Mouse (Mus musculus) neural tube, embryonic 13.5 days (tissue): ENCODE data around the gene Ccl17. TPM values are rescaled to one million over a fixed set of nuclear protein-coding genes. Genes with fewer than 3 reads are reported as not detected.

Experiments
- ATAC-seq: fragments of 200-750 bp; cut with Nextera tagmentation; 2 replicates; pipeline ENCODE4 v1.8.0; 2017; ENCODE audit warnings: low read depth, mild to moderate bottlenecking, moderate TSS enrichment, moderate library complexity
- H3K27ac ChIP-seq: fragments of 300-500 bp; sonication (generic); replicated peaks from 2 replicates; pipeline ENCODE4 v1.5.1; 2015; ENCODE audit warnings: moderate library complexity, mild to moderate bottlenecking, inconsistent platforms
- H3K27me3 ChIP-seq: fragments of 300-500 bp; sonication (generic); 2 replicates; pipeline ENCODE4 v1.6.1; 2015; ENCODE audit warnings: mild to moderate bottlenecking, inconsistent platforms
- H3K36me3 ChIP-seq: fragments of 300-500 bp; sonication (generic); 2 replicates; pipeline ENCODE4 v1.6.1; 2015; ENCODE audit warnings: mild to moderate bottlenecking, inconsistent platforms
- H3K4me1 ChIP-seq: fragments of 300-500 bp; sonication (generic); replicated peaks from 2 replicates; pipeline ENCODE4 v1.6.1; 2015; ENCODE audit warnings: inconsistent platforms
- H3K4me2 ChIP-seq: fragments of 300-500 bp; sonication (generic); 2 replicates; pipeline ENCODE4 v1.6.1; 2015; ENCODE audit warnings: inconsistent platforms, mild to moderate bottlenecking, moderate library complexity
- H3K4me3 ChIP-seq: fragments of 300-500 bp; sonication (generic); 2 replicates; pipeline ENCODE4 v1.5.1; 2015; ENCODE audit warnings: mild to moderate bottlenecking, inconsistent platforms
- H3K9ac ChIP-seq: fragments of 300-500 bp; sonication (generic); 2 replicates; pipeline ENCODE4 v1.6.1; 2015; ENCODE audit warnings: moderate library complexity, mild to moderate bottlenecking, inconsistent platforms
- H3K9me3 ChIP-seq: fragments of 300-500 bp; sonication (generic); 2 replicates; pipeline ENCODE4 v1.6.1; 2016; ENCODE audit warnings: inconsistent platforms
- WGBS: fragments of 180-500 bp; shearing (Covaris S2); methylation state at CpG from one replicate; pipeline ENCODE4 v1.1.7; 2015; 5-methylcytosine and 5-hydroxymethylcytosine counted together
- polyA plus RNA-seq: library from polyadenylated mRNA; unstranded; fragments of >200 nt; fragmentation: Nextera tagmentation; extraction: Ambion mirVana; gene quantifications from 2 replicates; pipeline ENCODE4 v1.2.1, GENCODE M21; 2015

Gene Ccl17
- polyA plus RNA-seq, 1 experiment from 2014 or later = not detected

GRCm38 (mm10) chr8:94794782-94795181 lies 15.5 kb upstream of the Ccl17 start:
- Histone ChIP-seq H3K4me1 (no peaks in the 10 kb centered on the region), H3K4me2 (no peak overlapping the region), H3K9me3 (no peaks in the 10 kb centered on the region), H3K36me3 (no peaks in the 10 kb centered on the region), H3K27me3 (no peaks in the 10 kb centered on the region), H3K4me3 (no peak overlapping the region), H3K27ac (no peak overlapping the region), H3K9ac (no peak overlapping the region)
- ATAC-seq = no peak
- WGBS = 97% methylated on average over 2 of the region's 2 CpGs

GRCm38 (mm10) chr8:94800278-94800968 lies 9.8 kb upstream of the Ccl17 start:
- H3K4me2 ChIP-seq = no peak overlapping the region
- H3K27ac ChIP-seq = no peak overlapping the region
- no peaks in the 10 kb centered on the region for H3K27me3 ChIP-seq
- no peaks in the 10 kb centered on the region for H3K36me3 ChIP-seq
- H3K9me3 ChIP-seq = no peaks in the 10 kb centered on the region
- no peak for ATAC-seq
- H3K4me3 ChIP-seq = no peak overlapping the region
- no peak overlapping the region for H3K9ac ChIP-seq
- 69% methylated on average over 7 of the region's 7 CpGs for WGBS
- peaks cover 4% of the 10 kb centered on the region; the same call in 1 of the 2 replicates for H3K4me1 ChIP-seq

- H3K36me3 ChIP-seq = no peaks in the 10 kb centered on the region
- ATAC-seq = no peak
- H3K9ac ChIP-seq = no peak overlapping the region
- no peak overlapping the region for H3K4me3 ChIP-seq
- WGBS = 45% methylated on average over 14 of the region's 14 CpGs
- no peak overlapping the region for H3K27ac ChIP-seq
- H3K9me3 ChIP-seq = no peaks in the 10 kb centered on the region
- no peak overlapping the region for H3K4me2 ChIP-seq
- no peaks in the 10 kb centered on the region; the same call in 1 of the 2 replicates for H3K27me3 ChIP-seq
- H3K4me1 ChIP-seq = peaks cover 5% of the 10 kb centered on the region; the same call in 1 of the 2 replicates
Observed at GRCm38 (mm10) chr8:94801293-94802095, 8.8 kb upstream of the Ccl17 start.

- Histone ChIP-seq H3K4me1 (peaks cover 10% of the 10 kb centered on the region; the same call in 1 of the 2 replicates), H3K36me3 (no peaks in the 10 kb centered on the region), H3K9me3 (no peaks in the 10 kb centered on the region), H3K4me3 (no peak overlapping the region), H3K27me3 (no peaks in the 10 kb centered on the region; the same call in 1 of the 2 replicates), H3K27ac (no peak overlapping the region), H3K9ac (no peak overlapping the region), H3K4me2 (no peak overlapping the region)
- WGBS = 87% methylated on average over 4 of the region's 4 CpGs
- no peak for ATAC-seq
Observed at GRCm38 (mm10) chr8:94802375-94802774, 7.9 kb upstream of the Ccl17 start.

- Histone ChIP-seq H3K4me1 (peaks cover 10% of the 10 kb centered on the region; the same call in 1 of the 2 replicates), H3K27me3 (no peaks in the 10 kb centered on the region; the same call in 1 of the 2 replicates), H3K9me3 (no peaks in the 10 kb centered on the region), H3K4me2 (no peak overlapping the region), H3K4me3 (no peak overlapping the region), H3K36me3 (no peaks in the 10 kb centered on the region), H3K9ac (no peak overlapping the region), H3K27ac (no peak overlapping the region)
- 73% methylated on average over 6 of the region's 6 CpGs for WGBS
- no peak for ATAC-seq
Observed at GRCm38 (mm10) chr8:94803551-94803950, 6.7 kb upstream of the Ccl17 start.

GRCm38 (mm10) chr8:94804546-94805340 lies 5.5 kb upstream of the Ccl17 start:
- no peak for ATAC-seq
- Histone ChIP-seq H3K27ac (no peak overlapping the region), H3K4me3 (no peak overlapping the region), H3K36me3 (no peaks in the 10 kb centered on the region), H3K4me1 (peaks cover 10% of the 10 kb centered on the region; the same call in 1 of the 2 replicates), H3K4me2 (no peak overlapping the region), H3K9me3 (no peaks in the 10 kb centered on the region), H3K9ac (no peak overlapping the region), H3K27me3 (no peaks in the 10 kb centered on the region; the same call in 1 of the 2 replicates)
- 79% methylated on average over 10 of the region's 10 CpGs for WGBS

GRCm38 (mm10) chr8:94805811-94806210 lies 4.4 kb upstream of the Ccl17 start:
- Histone ChIP-seq H3K27ac (no peak overlapping the region), H3K4me1 (peaks cover 10% of the 10 kb centered on the region; the same call in 1 of the 2 replicates), H3K36me3 (no peaks in the 10 kb centered on the region), H3K4me2 (no peak overlapping the region), H3K9me3 (no peaks in the 10 kb centered on the region), H3K27me3 (no peaks in the 10 kb centered on the region; the same call in 1 of the 2 replicates), H3K9ac (no peak overlapping the region), H3K4me3 (no peak overlapping the region)
- no peak for ATAC-seq
- WGBS = 53% methylated on average over 4 of the region's 4 CpGs

GRCm38 (mm10) chr8:94807506-94807905 lies 2.7 kb upstream of the Ccl17 start:
- Histone ChIP-seq H3K27ac (no peak overlapping the region), H3K9me3 (no peaks in the 10 kb centered on the region), H3K36me3 (no peaks in the 10 kb centered on the region), H3K4me3 (no peak overlapping the region), H3K9ac (no peak overlapping the region), H3K27me3 (no peaks in the 10 kb centered on the region; the same call in 1 of the 2 replicates), H3K4me2 (no peak overlapping the region), H3K4me1 (peaks cover 9% of the 10 kb centered on the region; the same call in 1 of the 2 replicates)
- ATAC-seq = no peak
- WGBS = 43% methylated on average over 7 of the region's 7 CpGs

GRCm38 (mm10) chr8:94808372-94808771 lies 1.9 kb upstream of the Ccl17 start:
- no peak overlapping the region for H3K27ac ChIP-seq
- no peaks in the 10 kb centered on the region for H3K9me3 ChIP-seq
- H3K9ac ChIP-seq = no peak overlapping the region
- H3K27me3 ChIP-seq = no peaks in the 10 kb centered on the region; the same call in 1 of the 2 replicates
- WGBS = 80% methylated on average over 6 of the region's 6 CpGs
- H3K4me1 ChIP-seq = peaks cover 11% of the 10 kb centered on the region; the same call in 1 of the 2 replicates
- no peak overlapping the region for H3K4me3 ChIP-seq
- no peak overlapping the region for H3K4me2 ChIP-seq
- no peaks in the 10 kb centered on the region for H3K36me3 ChIP-seq
- ATAC-seq = no peak

GRCm38 (mm10) chr8:94810855-94811254 lies 602 bp downstream of the Ccl17 start:
- Histone ChIP-seq H3K27ac (no peak overlapping the region), H3K9ac (no peak overlapping the region), H3K9me3 (no peaks in the 10 kb centered on the region), H3K4me1 (peaks cover 11% of the 10 kb centered on the region; the same call in 1 of the 2 replicates), H3K4me3 (no peak overlapping the region), H3K27me3 (no peaks in the 10 kb centered on the region; the same call in 1 of the 2 replicates), H3K4me2 (no peak overlapping the region), H3K36me3 (no peaks in the 10 kb centered on the region)
- WGBS = 85% methylated on average over 5 of the region's 5 CpGs
- ATAC-seq = no peak

- Histone ChIP-seq H3K27ac (no peak overlapping the region), H3K4me3 (no peak overlapping the region), H3K4me2 (no peak overlapping the region), H3K9me3 (no peaks in the 10 kb centered on the region), H3K9ac (no peak overlapping the region; the same call in 1 of the 2 replicates), H3K4me1 (peaks cover 8% of the 10 kb centered on the region; the same call in 1 of the 2 replicates), H3K36me3 (no peaks in the 10 kb centered on the region), H3K27me3 (no peaks in the 10 kb centered on the region)
- ATAC-seq = no peak
- WGBS = 76% methylated on average over 6 of the region's 6 CpGs
Observed at GRCm38 (mm10) chr8:94811654-94812053, 1.4 kb downstream of the Ccl17 start.
